9 mouse cellular contexts compared by ENCODE assay signal in genomic region chr1:157076781-157077705, GRCm38 (mm10). TPM values are rescaled to one million over a fixed set of nuclear protein-coding genes. Genes with fewer than 3 reads are reported as not detected.
DNase-seq lines count a peak whose midpoint lies in the region; ATAC-seq and TF ChIP-seq lines count a peak whose summit lies in the region.
"Had no signal": no experiment of that assay in that cellular context is flagged by ENCODE, and none has a peak within 500 bp of the region (broad histone marks: within the 10 kb centered on the region; RNA-seq: fewer than 3 reads in every experiment).

No protein-coding gene starts in this region.

- TF ChIP-seq POLR2A in MEL (IDR thresholded peaks at IDR 0.05; ENCODE audit: control insufficient read depth in 1 of 2, insufficient read depth in 1 of 2, low read depth in 1 of 2, low read length in 2 of 2, poor library complexity in 1 of 2) = no peak
- TF ChIP-seq POLR2A in thymus, adult 2 months (IDR thresholded peaks at IDR 0.05; ENCODE audit: control insufficient read depth, extremely low read depth, insufficient read depth, low read length, poor library complexity) = no peak

- H3K9me3 ChIP-seq in MEL (replicated peaks; ENCODE audit: insufficient read depth, low read length) = no peaks in the 10 kb centered on the region
- no peaks in the 10 kb centered on the region for H3K9me3 ChIP-seq in lung, embryonic 14.5 days (ENCODE audit: low read depth, low read length)

- 0 out of 4 replicates have a peak, but pooled peaks cover 0 to 3% of the 10 kb centered on the region in 2 experiments for H3K4me1 ChIP-seq in MEL (ENCODE audit: control insufficient read depth in 1 of 2, insufficient read depth in 2 of 2, low read length in 2 of 2)
- H3K4me1 ChIP-seq in lung, embryonic 14.5 days (ENCODE audit: insufficient read depth) = no peaks in the 10 kb centered on the region; the same call in 1 of the 2 replicates
- peaks cover 4% of the 10 kb centered on the region for H3K4me1 ChIP-seq in thymus, adult 2 months (replicated peaks; ENCODE audit: control insufficient read depth, insufficient read depth, low read length)

- peak overlapping the region; percentile 54 for H3K4me3 ChIP-seq in MEL (ENCODE audit: control insufficient read depth in 1 of 2, insufficient read depth in 1 of 2, low read depth in 2 of 2, low read length in 2 of 2)
- no peak overlapping the region for H3K4me3 ChIP-seq in lung, embryonic 14.5 days (ENCODE audit: low read depth, low read length)
- H3K4me3 ChIP-seq in thymus, adult 2 months (ENCODE audit: control insufficient read depth, insufficient read depth, low read length) = no peak overlapping the region

- no peaks in the 10 kb centered on the region for H3K79me2 ChIP-seq in MEL (ENCODE audit: control insufficient read depth, insufficient read depth, low read length, poor library complexity)

- peak overlapping the region; percentile 13; the same call in 1 of the 2 replicates for H3K9ac ChIP-seq in MEL (ENCODE audit: control insufficient read depth, low read depth, low read length, poor library complexity, severe bottlenecking)
- no peak overlapping the region for H3K9ac ChIP-seq in lung, embryonic 14.5 days

- no peaks in the 10 kb centered on the region for H3K27me3 ChIP-seq in MEL (ENCODE audit: control insufficient read depth in 1 of 2, insufficient read depth in 2 of 2, low read length in 2 of 2)
- H3K27me3 ChIP-seq in lung, embryonic 14.5 days (ENCODE audit: insufficient read depth, low read length) = no peaks in the 10 kb centered on the region
- H3K27me3 ChIP-seq in thymus, adult 2 months (ENCODE audit: control insufficient read depth, insufficient read depth, low read length) = no peaks in the 10 kb centered on the region

- WGBS in lung, embryonic 14.5 days = 51% methylated on average over 43 of the region's 43 CpGs
- WGBS in thymus, adult 2 months = 60% methylated on average over 43 of the region's 43 CpGs

- H3K36me3 ChIP-seq in MEL (ENCODE audit: control insufficient read depth in 1 of 2, insufficient read depth in 2 of 2, low read length in 2 of 2) = no peaks in the 10 kb centered on the region
- no peaks in the 10 kb centered on the region for H3K36me3 ChIP-seq in lung, embryonic 14.5 days (ENCODE audit: insufficient read depth)
- H3K36me3 ChIP-seq in thymus, adult 2 months (ENCODE audit: control insufficient read depth, insufficient read depth, low read length) = no peaks in the 10 kb centered on the region

- peak; percentile 76 for TF ChIP-seq RAD21 in MEL (IDR thresholded peaks at IDR 0.05; ENCODE audit: low read depth, low read length)

- intact Hi-C loops in heart, postnatal 36 days (cut with DNase I) = loop anchor here (1.0 to 2.0 kb wide), 2 partner anchors 160 to 334 kb away; no protein-coding TSS in a partner anchor

- DNase-seq in MEL (ENCODE audit: low read depth, low spot score) = peak; percentile 87
- DNase-seq in cerebellum, adult 18-20 months = peak; percentile 84 to 85
- peak; percentile 83 for DNase-seq in forelimb bud, embryonic 11.5 days (ENCODE audit: low read depth, low spot score)
- DNase-seq in heart, postnatal 36 days = peak; percentile 89 to 93
- peak; percentile 67 for DNase-seq in layer of hippocampus, adult 9-10 months (ENCODE audit: low spot score)
- DNase-seq in lung, embryonic 14.5 days = peak; percentile 92
- peak; percentile 74 for DNase-seq in ovary, adult 18-20 months (ENCODE audit: low spot score)
- DNase-seq in thymus, adult 2 months = peak; percentile 91

- ATAC-seq in lung, embryonic 14.5 days (ENCODE audit: insufficient read depth) = peak; percentile 11; the same call in 1 of the 2 replicates

- TF ChIP-seq EP300 in MEL (IDR thresholded peaks at IDR 0.05; ENCODE audit: low read depth in 1 of 2, low read length in 2 of 2) = no peak

- TF ChIP-seq CTCF in MEL (IDR thresholded peaks at IDR 0.05 in 2 of 3, conservative IDR thresholded peaks at IDR 0.05 in 1 of 3; ENCODE audit: control insufficient read depth in 1 of 3, insufficient read depth in 1 of 3, low read depth in 2 of 3, low read length in 3 of 3, poor library complexity in 1 of 3, severe bottlenecking in 1 of 3) = peak; percentile 67 to 92 (median 81)
- TF ChIP-seq CTCF in lung, embryonic 14.5 days (IDR thresholded peaks at IDR 0.05; ENCODE audit: low read depth) = peak; percentile 99
- peak; percentile 98 for TF ChIP-seq CTCF in thymus, adult 2 months (IDR thresholded peaks at IDR 0.05; ENCODE audit: borderline replicate concordance, control insufficient read depth, extremely low read depth, insufficient read depth, low read length, poor library complexity)

- H3K27ac ChIP-seq in MEL (ENCODE audit: control insufficient read depth, low read depth, low read length) = no peak overlapping the region
- no peak overlapping the region for H3K27ac ChIP-seq in lung, embryonic 14.5 days (ENCODE audit: low read depth)
- H3K27ac ChIP-seq in thymus, adult 2 months (ENCODE audit: control insufficient read depth, insufficient read depth, low read length) = no peak overlapping the region

- H3K4me2 ChIP-seq in lung, embryonic 14.5 days = 0 out of 2 replicates have a peak overlapping the region, but pooled peaks have one; percentile 27

TF ChIP-seq in MEL, 35 proteins besides CTCF, POLR2A, EP300 and RAD21:
- TF ChIP-seq SMC3 (IDR thresholded peaks at IDR 0.05; ENCODE audit: low read depth, low read length) = peak; percentile 91
- peak; percentile 86 for TF ChIP-seq ZC3H11A (IDR thresholded peaks at IDR 0.05; ENCODE audit: low read depth, low read length)
- no peak for TF ChIP-seq ZNF384 (IDR thresholded peaks at IDR 0.05; ENCODE audit: low read depth, low read length)
- 0 out of 2 replicates have a peak, but pooled peaks have one; percentile 8 for TF ChIP-seq RCOR1 (IDR thresholded peaks at IDR 0.05; ENCODE audit: low read depth, low read length)

RNA-seq across cellular contexts. Expression of gene Tex35, which starts 31.4 kb away (rescaled TPM):
- total RNA-seq in MEL (2012; rRNA removed) = not detected in 2 replicates
- polyA plus RNA-seq in MEL (2012; ENCODE audit: insufficient read depth in 1 of 2, insufficient read length in 2 of 2, low read depth in 1 of 2, low replicate concordance in 2 of 2, missing spikeins in 1 of 2) = not detected
- total RNA-seq in heart, postnatal 36 days (2021) = not detected
- polyA plus RNA-seq in lung, embryonic 14.5 days (2014; fragmentation: Nextera tagmentation; extraction: Ambion mirVana) = not detected in 2 replicates
- 0.31 TPM in 1 of 2 replicates, not detected in the other for polyA plus RNA-seq in thymus, adult 2 months (2012; rRNA removed)
- polyA plus RNA-seq: large intestine, adult 2 months had no signal

Comparison
In these comparisons a context has a peak if more than half of its experiments do, and no peak if none do; other contexts are left out.
1. H3K4me3 ChIP-seq: peak in MEL (2 of 2); none in lung, embryonic 14.5 days (single experiment) and thymus, adult 2 months (single experiment).
2. Peak in every context shown above with its lines, with median percentiles within 50 percentile points of each other: DNase-seq and CTCF ChIP-seq.